Mouse (Mus musculus) lung, adult 2 months (tissue): Measurements from ENCODE around the gene Tex264.

Experiments
- CTCF ChIP-seq: fragments of 200-500 bp; IDR thresholded peaks from 2 replicates; pipeline ENCODE4 v1.5.1; 2011; ENCODE audit warnings: mild to moderate bottlenecking, low read length, control low read depth; ENCODE audit not compliant: insufficient read depth
- POLR2A ChIP-seq: fragments of 200-500 bp; IDR thresholded peaks from 2 replicates; pipeline ENCODE4 v1.6.1; 2011; ENCODE audit warnings: low read depth, mild to moderate bottlenecking, control low read depth, low read length, borderline replicate concordance; ENCODE audit errors: extremely low read depth

- no peak for TF ChIP-seq POLR2A
- no peak for TF ChIP-seq CTCF
Observed at GRCm38 (mm10) chr9:106724864-106725263, 39.1 kb upstream of the Tex264 start.
